Mouse (Mus musculus) CH12.LX (cell line): ENCODE results near the gene Acsl6.

ENCODE experiments used
- CTCF ChIP-seq, 2 experiments: IDR thresholded peaks in 1 of 2; conservative IDR thresholded peaks in 1 of 2; 2 replicates each; pipeline ENCODE4 v1.5.1; 2011 to 2012; ENCODE audit warnings: low read depth in 2 of 2, low read length in 2 of 2, improper control_type of control experiment in 1 of 2, inconsistent platforms in 1 of 2, mild to moderate bottlenecking in 1 of 2, moderate library complexity in 1 of 2
- ELF1 ChIP-seq: IDR thresholded peaks from 2 replicates; pipeline ENCODE4 v1.6.1; 2014; ENCODE audit warnings: low read depth, mild to moderate bottlenecking, inconsistent platforms, low read length, improper control_type of control experiment
- EP300 ChIP-seq: IDR thresholded peaks from 2 replicates; pipeline ENCODE4 v1.6.1; 2011; ENCODE audit warnings: low read length, improper control_type of control experiment
- ETS1 ChIP-seq: conservative IDR thresholded peaks from 2 replicates; pipeline ENCODE4 v1.6.1; 2012; ENCODE audit warnings: low read depth, mild to moderate bottlenecking, inconsistent platforms, low read length, improper control_type of control experiment, moderate library complexity
- IRF4 ChIP-seq: IDR thresholded peaks from 2 replicates; pipeline ENCODE4 v1.6.1; 2014; ENCODE audit warnings: low read depth, mild to moderate bottlenecking, inconsistent platforms, low read length, improper control_type of control experiment
- NRF1 ChIP-seq: IDR thresholded peaks from 2 replicates; pipeline ENCODE4 v1.6.1; 2014; ENCODE audit warnings: low read depth, mild to moderate bottlenecking, inconsistent platforms, low read length, improper control_type of control experiment, moderate library complexity

- TF ChIP-seq NRF1 (no peak), IRF4 (no peak), CTCF (conservative IDR thresholded peaks at IDR 0.05 in 1 of 2, IDR thresholded peaks at IDR 0.05 in 1 of 2; ENCODE audit: low read depth in 2 of 2, low read length in 2 of 2) (no peak), EP300 (no peak), ETS1 (no peak), ELF1 (no peak)
Measured at GRCm38 (mm10) chr11:54292163-54292562, 11.4 kb upstream of the Acsl6 start.
